Mouse (Mus musculus): ENCODE results near the gene Oard1.

DNA sequence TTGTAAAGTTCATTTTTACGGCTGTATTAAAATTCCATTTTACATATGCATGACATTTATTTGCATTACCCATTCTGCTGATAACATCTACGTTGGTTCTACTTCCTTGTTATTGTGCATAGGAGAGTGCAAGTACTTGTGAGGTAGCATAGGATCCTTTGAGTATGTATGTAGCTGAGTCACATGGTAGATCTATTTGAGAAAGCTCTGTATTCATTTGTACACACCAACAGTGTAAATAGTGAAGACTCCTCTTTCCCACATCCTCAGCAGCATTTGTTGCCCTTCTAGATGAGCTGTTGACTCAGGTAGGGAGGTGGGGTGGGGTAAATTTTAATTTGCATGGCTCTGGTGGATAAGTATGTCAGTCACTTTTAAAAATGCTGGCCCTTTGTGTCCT is 6.0 kb upstream of the Oard1 start:
- TF ChIP-seq CTCF (IDR thresholded peaks at IDR 0.05; ENCODE audit: borderline replicate concordance, control insufficient read depth, extremely low read depth, insufficient read depth, low read length, poor library complexity) (no peak), POLR2A (IDR thresholded peaks at IDR 0.05; ENCODE audit: control insufficient read depth, extremely low read depth, insufficient read depth, low read length, poor library complexity) (no peak)
